Mouse (Mus musculus) spleen, adult 2 months (tissue): ENCODE measurements at regions not wholly inside any gene's neighbourhood (a gene's known extent, or its start where the extent isn't known, plus 50 kb on each side); places are given as distances from the start of the nearest gene placed in this dataset.
"Not testable (repeated sequence)": the region's sequence is repeated elsewhere in the genome, so short reads cannot be mapped to it uniquely, and the experiment has no call there.

Source experiments
- CTCF ChIP-seq: fragments of 200-500 bp; IDR thresholded peaks from 2 replicates; pipeline ENCODE4 v1.5.1; 2011; ENCODE audit warnings: mild to moderate bottlenecking, inconsistent platforms; ENCODE audit not compliant: insufficient read depth, insufficient read length, insufficient replicate concordance; ENCODE audit errors: extremely low read depth
- POLR2A ChIP-seq: fragments of 200-500 bp; IDR thresholded peaks from 2 replicates; pipeline ENCODE4 v1.6.1; 2011; ENCODE audit warnings: low read depth, low read length, inconsistent platforms

DNA sequence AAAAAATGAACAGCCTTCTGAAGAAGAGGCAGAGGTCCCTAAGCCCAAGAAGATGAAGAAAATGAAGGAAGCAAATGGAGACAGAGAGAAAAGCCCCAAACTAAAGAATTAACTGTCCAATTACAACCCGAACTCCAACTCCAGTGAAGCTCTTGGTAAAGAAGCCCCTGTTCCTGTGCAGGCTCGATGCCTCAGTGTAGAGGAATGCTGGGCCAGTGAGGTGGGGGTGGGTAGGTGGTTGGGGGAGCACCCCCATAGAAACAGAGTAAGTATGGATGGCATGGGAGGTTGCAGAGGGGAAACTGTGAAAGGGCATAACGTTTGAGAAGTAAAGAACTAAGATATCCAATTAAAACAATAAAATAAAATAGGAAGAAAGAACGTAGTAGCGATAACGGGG, 68.8 kb downstream of the Hsp90b1 start:
- not testable (repeated sequence) for TF ChIP-seq CTCF, POLR2A
